Mouse (Mus musculus): ENCODE data around the gene Sbk2. TPM values are rescaled to one million over a fixed set of nuclear protein-coding genes. Genes with fewer than 3 reads are reported as not detected.

The Sbk2 gene
- polyA plus RNA-seq, 2 experiments = 0.01 TPM; not detected in 1

DNA sequence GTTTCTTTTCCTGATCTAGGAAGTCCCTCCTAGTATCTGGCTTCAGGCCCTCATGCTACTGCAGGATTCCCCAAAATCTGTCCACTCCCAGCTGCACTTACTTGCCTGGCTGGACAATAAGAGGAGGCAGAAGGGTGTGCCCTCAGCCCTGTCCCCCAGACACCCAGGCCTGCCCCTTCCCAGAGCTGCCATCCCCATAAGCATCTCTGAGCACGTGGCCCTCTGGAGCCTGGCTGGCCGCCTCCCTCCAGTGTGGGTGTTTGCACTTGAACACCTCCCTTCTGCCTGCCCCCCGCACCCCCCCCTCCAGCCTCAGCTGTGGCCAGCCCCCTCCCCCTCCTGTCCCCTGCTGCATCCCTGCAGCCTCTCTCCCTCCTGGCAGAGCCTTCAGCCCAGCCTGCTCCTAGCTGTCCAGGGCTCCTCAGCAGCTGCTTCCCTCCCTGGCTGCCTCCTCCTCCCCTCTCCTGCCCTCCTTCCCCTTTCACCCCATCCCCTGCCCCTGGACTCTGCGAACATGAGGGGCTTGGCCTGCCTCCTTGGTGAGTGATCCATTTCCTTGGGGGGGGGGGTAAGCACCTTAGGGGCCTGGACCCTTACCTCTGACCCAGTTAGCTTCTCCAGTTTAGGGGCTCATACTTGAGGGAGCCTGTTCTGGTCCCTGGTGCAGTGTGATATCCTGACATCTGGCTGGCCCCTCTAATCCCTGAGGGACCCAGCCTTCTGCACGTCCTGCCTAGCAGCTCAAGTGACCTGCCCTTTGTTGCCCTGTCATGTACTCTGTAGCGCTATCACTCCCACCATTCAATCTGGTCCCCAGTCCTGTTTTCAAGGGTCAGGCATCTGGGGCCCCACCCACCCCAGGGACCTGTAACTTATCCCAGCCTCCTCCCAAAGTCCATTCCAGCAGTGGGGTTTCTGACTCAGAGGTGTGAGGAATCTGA is 38.5 kb downstream of the Sbk2 start, which contains the start of gene Ssc5d:
Gene Ssc5d (plus strand): TSS at position 345 of the 941 bp plus-strand sequence.
- WGBS (ENCODE audit: insufficient replicate concordance) = 26% methylated on average over 6 of the region's 6 CpGs
- no peak for ATAC-seq (ENCODE audit: insufficient read depth)
- Histone ChIP-seq H3K4me1 (replicated peaks; ENCODE audit: control insufficient read depth in 2 of 2, insufficient read depth in 2 of 2, low read length in 1 of 2) (no peaks in the 10 kb centered on the region; a peak in 1 of 4 replicates), H3K4me2 (ENCODE audit: low read depth) (no peak within 1 kb of the TSS), H3K9ac (replicated peaks) (no peak within 1 kb of the TSS), H3K27ac (no peak within 1 kb of the TSS), H3K36me3 (replicated peaks; ENCODE audit: control insufficient read depth, insufficient read depth, low read depth) (no peaks in the 10 kb centered on the region), H3K4me3 (ENCODE audit: insufficient read depth in 1 of 2, low read depth in 2 of 2, low read length in 2 of 2) (no peak within 1 kb of the TSS), H3K9me3 (ENCODE audit: control insufficient read depth, low read length) (no peaks in the 10 kb centered on the region), H3K27me3 (ENCODE audit: control insufficient read depth, insufficient read depth, low read length) (peaks cover 22% of the 10 kb centered on the region)
- TF ChIP-seq EP300 (IDR thresholded peaks at IDR 0.05; ENCODE audit: low read depth) (no peak), CTCF (IDR thresholded peaks at IDR 0.05; ENCODE audit: low read depth) (no peak)
- DNase-seq (ENCODE audit: low read depth in 3 of 3, low spot score in 3 of 3) = no peak

DNA sequence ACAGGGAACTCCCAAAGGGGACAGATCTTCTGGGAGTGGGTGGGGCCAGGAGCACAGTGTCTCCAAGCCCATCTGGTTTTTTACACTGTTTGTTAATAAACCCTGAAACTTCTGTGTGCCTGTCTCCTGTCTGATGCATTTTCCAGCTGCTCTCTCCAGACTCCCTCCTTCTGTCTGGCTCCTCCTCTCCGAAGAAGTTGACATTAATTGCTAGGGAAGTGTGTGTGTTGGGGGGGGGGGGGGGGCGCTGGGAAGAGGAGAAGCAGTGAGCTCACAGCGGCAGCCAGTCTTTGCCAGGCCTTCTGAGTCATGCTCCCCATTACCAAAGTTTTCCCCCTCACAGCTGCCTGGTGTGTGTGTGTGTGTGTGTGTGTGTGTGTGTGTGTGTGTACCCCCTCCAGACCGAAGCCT is 39.3 kb downstream of the Sbk2 start:
- H3K27ac ChIP-seq = no peak overlapping the region
- no peaks in the 10 kb centered on the region; a peak in 1 of 4 replicates for H3K4me1 ChIP-seq (replicated peaks; ENCODE audit: control insufficient read depth in 2 of 2, insufficient read depth in 2 of 2, low read length in 1 of 2)
- no peak for ATAC-seq (ENCODE audit: insufficient read depth)

DNA sequence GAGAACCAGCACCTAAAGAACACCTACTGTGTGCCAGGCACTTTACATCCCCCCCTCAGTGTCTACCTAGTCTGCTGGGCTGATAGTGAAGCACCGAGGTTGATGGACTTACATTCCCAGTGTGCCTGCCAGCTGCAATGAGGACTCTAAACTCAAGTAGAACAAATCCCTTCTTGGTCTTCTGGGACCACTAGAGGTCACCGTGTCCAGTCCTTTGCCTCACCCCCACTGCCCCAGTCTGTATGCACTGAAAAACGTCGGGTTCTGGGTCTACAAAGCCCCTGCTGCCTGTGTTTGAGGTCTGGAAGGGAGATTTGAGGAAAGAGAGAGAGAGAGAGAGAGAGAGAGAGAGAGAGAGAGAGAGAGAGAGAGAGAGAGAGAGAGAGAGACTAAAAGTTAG is 39.7 kb downstream of the Sbk2 start:
- TF ChIP-seq EP300 (IDR thresholded peaks at IDR 0.05; ENCODE audit: low read depth) (no peak), CTCF (IDR thresholded peaks at IDR 0.05; ENCODE audit: low read depth) (no peak)
- no peak overlapping the region for H3K9ac ChIP-seq (replicated peaks)
- peaks cover 22% of the 10 kb centered on the region for H3K27me3 ChIP-seq (ENCODE audit: control insufficient read depth, insufficient read depth, low read length)
- 1% methylated on average over 4 of the region's 4 CpGs for WGBS (ENCODE audit: insufficient replicate concordance)
- ATAC-seq (ENCODE audit: insufficient read depth) (no peak), DNase-seq (ENCODE audit: low read depth in 3 of 3, low spot score in 3 of 3) (no peak)
- no peak overlapping the region for H3K4me2 ChIP-seq (ENCODE audit: low read depth)
- H3K36me3 ChIP-seq (replicated peaks; ENCODE audit: control insufficient read depth, insufficient read depth, low read depth) = peaks cover 6% of the 10 kb centered on the region
- H3K4me1 ChIP-seq (replicated peaks; ENCODE audit: control insufficient read depth in 2 of 2, insufficient read depth in 2 of 2, low read length in 1 of 2) = no peaks in the 10 kb centered on the region; a peak in 1 of 4 replicates
- H3K27ac ChIP-seq = no peak overlapping the region
- H3K4me3 ChIP-seq (ENCODE audit: insufficient read depth in 1 of 2, low read depth in 2 of 2, low read length in 2 of 2) = no peak overlapping the region
- H3K9me3 ChIP-seq (ENCODE audit: control insufficient read depth, low read length) = no peaks in the 10 kb centered on the region

More for the DNA sequence above, 39.3 kb downstream of the Sbk2 start:
- Histone ChIP-seq H3K9ac (replicated peaks) (no peak overlapping the region), H3K4me3 (ENCODE audit: insufficient read depth in 1 of 2, low read depth in 2 of 2, low read length in 2 of 2) (no peak overlapping the region), H3K9me3 (ENCODE audit: control insufficient read depth, low read length) (no peaks in the 10 kb centered on the region), H3K36me3 (replicated peaks; ENCODE audit: control insufficient read depth, insufficient read depth, low read depth) (peaks cover 5% of the 10 kb centered on the region), H3K27me3 (ENCODE audit: control insufficient read depth, insufficient read depth, low read length) (peaks cover 22% of the 10 kb centered on the region), H3K4me2 (ENCODE audit: low read depth) (no peak overlapping the region)
- TF ChIP-seq EP300 (IDR thresholded peaks at IDR 0.05; ENCODE audit: low read depth) (no peak), CTCF (IDR thresholded peaks at IDR 0.05; ENCODE audit: low read depth) (no peak)
- DNase-seq (ENCODE audit: low read depth in 3 of 3, low spot score in 3 of 3) = no peak
- WGBS (ENCODE audit: insufficient replicate concordance) = 22% methylated on average over 3 of the region's 4 CpGs

DNA sequence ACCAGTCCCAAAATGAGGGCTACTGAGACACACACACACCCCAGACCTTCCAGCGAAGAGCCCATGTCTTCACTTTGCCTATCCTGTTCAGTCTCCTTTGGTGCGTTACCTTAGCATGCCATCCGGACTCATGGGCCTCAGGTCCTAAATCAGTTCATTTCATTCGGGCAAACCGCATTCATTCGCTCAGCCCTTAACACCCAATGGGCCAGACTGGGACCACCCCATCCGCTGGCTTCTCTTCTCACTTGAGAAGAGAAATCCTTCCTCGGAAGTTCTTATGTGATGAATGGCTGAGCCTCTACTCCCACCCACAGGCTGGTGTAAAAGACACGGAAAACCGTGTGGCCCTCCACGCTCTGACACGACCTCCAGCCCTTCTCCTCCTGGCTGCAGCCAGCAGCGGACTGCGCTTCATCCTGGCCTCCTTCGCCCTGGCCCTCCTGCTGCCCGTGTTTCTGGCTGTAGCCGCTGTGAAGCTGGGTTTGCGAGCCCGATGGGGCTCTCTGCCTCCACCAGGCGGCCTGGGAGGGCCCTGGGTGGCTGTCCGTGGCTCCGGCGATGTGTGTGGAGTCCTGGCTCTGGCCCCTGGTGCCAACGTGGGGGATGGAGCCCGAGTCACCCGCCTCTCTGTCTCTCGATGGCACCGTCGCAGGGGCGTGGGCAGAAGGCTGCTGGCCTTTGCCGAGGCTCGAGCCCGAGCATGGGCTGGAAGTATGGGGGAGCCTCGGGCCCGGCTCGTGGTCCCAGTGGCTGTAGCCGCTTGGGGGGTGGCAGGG is 40.4 kb downstream of the Sbk2 start:
- no peak for TF ChIP-seq EP300 (IDR thresholded peaks at IDR 0.05; ENCODE audit: low read depth)
- TF ChIP-seq CTCF (IDR thresholded peaks at IDR 0.05; ENCODE audit: low read depth) = peak; percentile 58
- H3K9ac ChIP-seq (replicated peaks) = no peak overlapping the region
- no peaks in the 10 kb centered on the region for H3K9me3 ChIP-seq (ENCODE audit: control insufficient read depth, low read length)
- ATAC-seq (ENCODE audit: insufficient read depth) (no peak), DNase-seq (ENCODE audit: low read depth in 3 of 3, low spot score in 3 of 3) (no peak)
- WGBS (ENCODE audit: insufficient replicate concordance) = 6% methylated on average over 37 of the region's 37 CpGs
- no peaks in the 10 kb centered on the region; a peak in 1 of 4 replicates for H3K4me1 ChIP-seq (replicated peaks; ENCODE audit: control insufficient read depth in 2 of 2, insufficient read depth in 2 of 2, low read length in 1 of 2)
- H3K27me3 ChIP-seq (ENCODE audit: control insufficient read depth, insufficient read depth, low read length) = peaks cover 22% of the 10 kb centered on the region
- H3K4me2 ChIP-seq (ENCODE audit: low read depth) = 0 out of 2 replicates have a peak overlapping the region, but pooled peaks have one; percentile 5
- no peak overlapping the region for H3K4me3 ChIP-seq (ENCODE audit: insufficient read depth in 1 of 2, low read depth in 2 of 2, low read length in 2 of 2)
- peaks cover 11% of the 10 kb centered on the region for H3K36me3 ChIP-seq (replicated peaks; ENCODE audit: control insufficient read depth, insufficient read depth, low read depth)
- no peak overlapping the region for H3K27ac ChIP-seq
